Mouse (Mus musculus) heart, adult 2 months (tissue): Measurements from ENCODE around the gene Fam78b.

ENCODE experiments used
- CTCF ChIP-seq: fragments of 200-600 bp; IDR thresholded peaks from 2 replicates; pipeline ENCODE4 v1.8.1; 2022; ENCODE audit warnings: antibody characterized with exemption, mild to moderate bottlenecking, moderate library complexity
- EP300 ChIP-seq: fragments of 200-500 bp; IDR thresholded peaks from 2 replicates; pipeline ENCODE4 v1.6.1; 2011; ENCODE audit warnings: low read depth, low read length, control low read depth; ENCODE audit not compliant: insufficient read depth
- POLR2A ChIP-seq: fragments of 200-500 bp; IDR thresholded peaks from 2 replicates; pipeline ENCODE4 v1.6.1; 2011; ENCODE audit warnings: mild to moderate bottlenecking, low read depth, low read length, control low read depth; ENCODE audit not compliant: insufficient read depth

DNA sequence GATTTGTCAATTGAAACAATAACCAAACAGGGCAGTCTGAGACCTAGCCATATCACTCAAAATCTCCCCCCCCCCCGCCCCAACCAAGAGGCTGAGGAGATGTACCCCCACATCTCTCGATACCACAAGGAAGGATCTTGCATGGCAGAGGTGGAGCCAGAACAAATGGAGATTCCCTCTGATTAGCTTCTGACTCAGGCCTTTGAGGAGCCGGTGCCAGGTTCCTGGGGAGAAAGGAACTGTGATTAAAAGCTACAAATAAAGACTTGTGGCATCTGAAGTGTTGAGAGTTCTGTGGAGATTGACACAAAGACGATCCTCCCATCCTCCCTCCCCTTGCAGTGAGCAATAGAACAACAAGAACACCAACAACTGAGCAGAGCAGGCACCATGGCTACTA, 113.9 kb downstream of the Fam78b start:
- no peak for TF ChIP-seq POLR2A
- no peak for TF ChIP-seq CTCF
- TF ChIP-seq EP300: no peak
